Mouse (Mus musculus) hindbrain, postnatal 0 days (tissue): ENCODE data around the gene Gnaq. TPM values are rescaled to one million over a fixed set of nuclear protein-coding genes. Genes with fewer than 3 reads are reported as not detected.

ENCODE experiments used
- ATAC-seq: fragments of 200-750 bp; cut with Nextera tagmentation; 2 replicates; pipeline ENCODE4 v1.8.0; 2017; ENCODE audit warnings: mild to moderate bottlenecking, moderate TSS enrichment, moderate library complexity
- DNase-seq: peaks from one replicate; pipeline ENCODE4 v3.0.0-alpha.2; 2015; ENCODE audit warnings: low spot score
- H3K27ac ChIP-seq: fragments of 300-500 bp; sonication (generic); 2 replicates; pipeline ENCODE4 v1.5.1; 2014; ENCODE audit warnings: mild to moderate bottlenecking
- H3K27me3 ChIP-seq: fragments of 300-500 bp; sonication (generic); 2 replicates; pipeline ENCODE4 v1.6.1; 2014; ENCODE audit warnings: low read length, mixed read lengths; ENCODE audit not compliant: insufficient read depth
- H3K36me3 ChIP-seq: fragments of 300-500 bp; sonication (generic); 2 replicates; pipeline ENCODE4 v1.6.1; 2014; ENCODE audit warnings: low read length, mixed read lengths; ENCODE audit not compliant: insufficient read depth
- H3K4me1 ChIP-seq: fragments of 300-500 bp; sonication (generic); 2 replicates; pipeline ENCODE4 v1.6.1; 2014; ENCODE audit warnings: antibody characterized with exemption, low read length, mixed read lengths; ENCODE audit not compliant: insufficient read depth
- H3K4me2 ChIP-seq: fragments of 300-500 bp; sonication (generic); 2 replicates; pipeline ENCODE4 v1.6.1; 2014; ENCODE audit warnings: low read depth, mild to moderate bottlenecking, low read length, moderate library complexity, mixed read lengths
- H3K4me3 ChIP-seq: fragments of 300-500 bp; sonication (generic); 2 replicates; pipeline ENCODE4 v1.5.1; 2014; ENCODE audit warnings: low read length
- H3K9ac ChIP-seq: fragments of 300-500 bp; sonication (generic); replicated peaks from 2 replicates; pipeline ENCODE4 v1.6.1; 2014; ENCODE audit warnings: mild to moderate bottlenecking, low read length, moderate library complexity, mixed read lengths
- H3K9me3 ChIP-seq: fragments of 300-500 bp; sonication (generic); 2 replicates; pipeline ENCODE4 v1.6.1; 2016; ENCODE audit warnings: low read length, mixed read lengths
- CTCF ChIP-seq: IDR thresholded peaks from 2 replicates; pipeline ENCODE4 v1.5.1; 2016; ENCODE audit warnings: antibody characterized with exemption, control low read depth, low read depth
- WGBS: fragments of 180-500 bp; shearing (Covaris S2); extraction: QIAGEN DNeasy Blood & Tissue Kit; methylation state at CpG from one replicate; pipeline ENCODE4 v1.1.7; 2014; 5-methylcytosine and 5-hydroxymethylcytosine counted together
- polyA plus RNA-seq: library from polyadenylated mRNA; unstranded; fragments of >200 nt; fragmentation: Nextera tagmentation; extraction: Ambion mirVana; gene quantifications from 2 replicates; pipeline ENCODE4 v1.2.1, GENCODE M21; 2015
- total RNA-seq: library from RNA; depleted of rRNA; stranded (reverse); fragments of >200 nt; gene quantifications from 2 replicates; pipeline ENCODE4 v1.2.3, GENCODE M21; 2014

Gnaq gene
- total and polyA plus RNA-seq, 2 experiments from 2014 or later: 85.7 to 101 TPM

DNA sequence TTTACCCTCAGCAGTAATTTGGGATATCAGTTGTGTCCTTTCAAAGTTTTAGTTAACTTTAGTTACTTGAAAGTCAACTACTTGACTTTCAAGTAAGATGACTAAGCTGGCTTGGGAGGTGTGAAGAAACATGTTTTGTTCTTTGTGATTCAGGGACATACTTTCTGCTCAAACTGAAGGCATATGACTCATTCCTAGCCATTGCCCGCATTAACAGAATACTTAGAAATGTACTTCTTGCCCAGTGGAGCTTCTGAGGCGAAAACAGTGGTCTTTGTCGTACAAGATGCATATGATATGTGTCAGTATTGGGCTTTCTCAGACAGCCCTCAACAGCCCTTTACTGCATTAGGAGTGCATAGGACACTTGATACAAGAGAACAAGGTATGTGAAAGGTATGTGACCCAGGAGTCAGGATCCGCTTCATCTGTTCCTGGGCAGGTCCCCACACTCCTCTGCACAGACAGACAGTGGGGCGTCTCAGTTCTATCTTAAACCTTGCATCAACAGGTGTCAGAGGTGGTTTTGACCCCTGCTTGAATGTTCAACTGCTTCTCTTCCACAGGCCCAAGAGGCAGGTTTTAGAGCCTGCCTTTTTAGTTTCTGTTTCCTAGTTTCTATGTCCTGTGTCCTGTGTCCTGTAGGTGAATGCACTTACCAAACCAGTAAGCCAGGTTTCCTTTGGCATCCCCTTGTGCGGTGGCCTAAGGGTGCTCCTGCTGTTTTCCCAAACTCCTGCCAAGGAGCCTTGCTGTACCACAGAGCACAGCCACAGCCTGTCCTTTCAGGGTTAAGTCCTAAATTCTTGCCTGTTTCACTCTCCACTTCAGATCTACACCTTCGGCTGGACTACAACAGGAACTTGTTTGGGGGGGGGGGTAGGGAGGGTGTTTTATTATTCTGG, 72.4 kb downstream of the Gnaq start:
- no peak for TF ChIP-seq CTCF
- H3K27ac ChIP-seq: no peak overlapping the region
- 83% methylated on average over 7 of the region's 7 CpGs for WGBS
- H3K36me3 ChIP-seq: no peaks in the 10 kb centered on the region
- no peaks in the 10 kb centered on the region for H3K9me3 ChIP-seq
- no peak overlapping the region for H3K9ac ChIP-seq
- no peaks in the 10 kb centered on the region for H3K27me3 ChIP-seq
- no peak overlapping the region for H3K4me2 ChIP-seq
- DNase-seq (no peak), ATAC-seq (no peak)
- no peak overlapping the region for H3K4me3 ChIP-seq
- H3K4me1 ChIP-seq: no peaks in the 10 kb centered on the region

DNA sequence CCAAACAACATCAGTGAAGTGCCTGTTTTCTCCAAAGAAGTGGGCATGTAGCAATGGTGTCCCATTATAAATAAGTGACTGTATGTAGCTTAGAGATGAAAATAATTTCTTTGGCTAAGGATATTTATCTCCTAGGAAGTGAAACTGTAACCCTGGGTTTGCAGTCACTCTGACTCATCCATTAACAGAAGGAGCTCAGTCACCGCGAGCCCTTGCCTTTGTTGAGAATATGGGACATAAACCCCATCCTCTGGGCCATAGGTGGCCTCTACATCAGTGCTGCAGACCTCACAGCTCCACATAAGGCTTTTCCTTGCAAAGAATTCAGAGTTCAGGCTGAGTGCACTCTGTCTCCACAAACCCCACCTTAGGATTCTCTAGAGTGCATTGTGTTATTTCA, 77.0 kb downstream of the Gnaq start:
- ATAC-seq (no peak), DNase-seq (no peak)
- Histone ChIP-seq H3K4me1 (peaks cover 2% of the 10 kb centered on the region; the same call in 1 of the 2 replicates), H3K4me2 (no peak overlapping the region), H3K9me3 (no peaks in the 10 kb centered on the region), H3K36me3 (no peaks in the 10 kb centered on the region), H3K4me3 (no peak overlapping the region), H3K27me3 (no peaks in the 10 kb centered on the region), H3K27ac (no peak overlapping the region), H3K9ac (no peak overlapping the region)
- WGBS: 95% methylated on average over 2 of the region's 2 CpGs
- no peak for TF ChIP-seq CTCF

DNA sequence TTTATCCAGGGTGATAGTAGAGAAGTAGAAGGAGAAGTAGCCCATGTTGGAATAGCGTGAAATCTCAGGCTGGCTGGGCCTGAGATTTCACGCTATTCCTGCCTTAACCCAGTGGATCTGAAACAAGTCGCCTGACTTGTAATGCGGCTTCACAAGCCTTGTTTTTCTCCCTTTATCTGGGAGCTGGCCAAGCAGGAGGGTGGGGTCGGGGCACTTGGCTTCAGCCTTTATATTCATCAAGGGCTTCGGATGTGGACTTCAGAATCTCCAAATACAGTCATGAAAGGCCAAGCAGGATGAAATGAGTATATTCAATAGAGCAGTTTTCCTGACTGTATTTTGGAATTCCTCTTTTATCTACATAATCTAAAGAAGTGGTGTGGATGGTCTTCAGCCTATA, 82.3 kb downstream of the Gnaq start:
- DNase-seq (peak; percentile 23), ATAC-seq (no peak)
- Histone ChIP-seq H3K27ac (peak overlapping the region; percentile 11; the same call in 1 of the 2 replicates), H3K9ac (no peak overlapping the region), H3K4me1 (peaks cover 11% of the 10 kb centered on the region), H3K9me3 (no peaks in the 10 kb centered on the region), H3K4me2 (no peak overlapping the region), H3K27me3 (no peaks in the 10 kb centered on the region), H3K36me3 (no peaks in the 10 kb centered on the region; the same call in 1 of the 2 replicates), H3K4me3 (no peak overlapping the region)
- WGBS: 36% methylated on average over 6 of the region's 6 CpGs
- TF ChIP-seq CTCF: no peak

DNA sequence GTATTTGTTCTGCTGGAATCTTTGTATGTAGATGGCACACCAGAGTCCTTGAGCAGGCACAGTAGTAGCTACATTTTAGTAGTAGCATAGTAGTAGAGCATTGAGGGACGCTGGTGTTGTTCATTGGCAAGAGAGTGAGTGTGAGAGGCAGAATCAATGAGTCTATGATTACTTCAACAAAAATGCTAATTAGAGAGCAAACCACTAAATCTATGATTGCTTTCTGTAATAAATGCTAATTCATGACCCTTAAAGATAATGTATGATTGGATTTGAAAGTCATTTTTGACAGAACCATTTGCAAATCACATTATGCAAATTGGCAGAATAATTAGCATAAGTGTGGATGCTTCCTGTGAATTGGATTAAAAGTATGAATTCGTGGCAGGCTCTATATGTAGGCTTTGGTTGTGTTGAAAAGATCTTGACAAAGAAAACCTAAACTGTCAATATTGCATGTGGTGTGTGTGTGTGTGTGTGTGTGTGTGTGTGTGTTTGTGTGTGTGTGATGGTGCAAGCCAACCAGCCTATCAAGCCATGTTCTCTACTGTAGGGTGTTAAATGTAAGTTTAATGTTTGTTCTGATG, 82.9 kb downstream of the Gnaq start:
- H3K9ac ChIP-seq: no peak overlapping the region

DNA sequence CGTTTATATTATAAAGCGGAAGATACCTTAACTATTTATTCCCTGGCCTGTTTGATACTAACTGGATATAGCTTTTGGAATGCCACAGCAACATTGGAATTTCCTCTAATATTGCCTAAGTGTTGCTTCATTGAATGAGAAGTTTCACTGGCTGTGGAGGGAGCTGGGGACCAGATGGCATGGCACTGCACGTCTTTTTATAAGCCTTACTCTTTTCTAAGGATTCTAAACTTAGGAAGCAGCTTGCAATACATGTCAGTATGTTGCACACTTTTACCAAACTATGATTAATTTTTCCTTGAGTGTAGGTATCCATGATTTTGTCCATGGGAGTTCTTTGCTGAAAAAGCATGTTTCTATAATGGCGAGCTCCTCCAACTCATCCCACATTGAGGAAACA, 87.3 kb downstream of the Gnaq start:
- TF ChIP-seq CTCF: no peak

More for the DNA sequence above, 82.9 kb downstream of the Gnaq start:
- Histone ChIP-seq H3K27ac (no peak overlapping the region), H3K4me1 (peaks cover 11% of the 10 kb centered on the region), H3K9me3 (no peaks in the 10 kb centered on the region), H3K36me3 (no peaks in the 10 kb centered on the region; the same call in 1 of the 2 replicates), H3K27me3 (no peaks in the 10 kb centered on the region), H3K4me2 (no peak overlapping the region), H3K4me3 (no peak overlapping the region)
- ATAC-seq (no peak), DNase-seq (no peak)
- 49% methylated on average over 2 of the region's 2 CpGs for WGBS
- TF ChIP-seq CTCF: no peak

DNA sequence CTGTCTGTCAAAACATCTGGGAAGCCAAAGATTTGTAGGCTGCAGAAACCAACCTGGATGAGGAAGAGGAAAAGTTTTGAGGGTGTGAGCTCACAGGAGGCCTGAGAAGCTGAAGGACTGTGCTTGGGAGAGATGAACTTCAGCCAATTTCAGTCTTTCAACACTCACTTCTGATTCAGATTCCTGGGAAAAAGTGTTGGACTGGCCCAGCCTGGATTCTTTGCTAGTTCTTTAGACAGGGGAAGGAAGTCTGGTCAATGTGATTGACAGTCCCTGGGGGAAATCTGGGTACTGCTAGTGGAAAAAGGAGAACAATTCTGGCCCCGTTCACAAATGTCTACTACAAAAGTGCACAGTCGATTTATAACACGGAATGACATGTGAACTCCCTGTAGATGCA, 89.9 kb downstream of the Gnaq start:
- DNase-seq (no peak), ATAC-seq (no peak)
- H3K9ac ChIP-seq: no peak overlapping the region
- no peak overlapping the region for H3K4me3 ChIP-seq
- H3K36me3 ChIP-seq: peaks cover 3% of the 10 kb centered on the region; the same call in 1 of the 2 replicates
- H3K9me3 ChIP-seq: no peaks in the 10 kb centered on the region
- 75% methylated on average over 3 of the region's 3 CpGs for WGBS
- H3K4me2 ChIP-seq: no peak overlapping the region
- TF ChIP-seq CTCF: no peak
- H3K4me1 ChIP-seq: no peaks in the 10 kb centered on the region; the same call in 1 of the 2 replicates
- no peaks in the 10 kb centered on the region for H3K27me3 ChIP-seq
- H3K27ac ChIP-seq: no peak overlapping the region

More for the DNA sequence above, 87.3 kb downstream of the Gnaq start:
- Histone ChIP-seq H3K9me3 (no peaks in the 10 kb centered on the region), H3K4me1 (peaks cover 5% of the 10 kb centered on the region; the same call in 1 of the 2 replicates), H3K27me3 (no peaks in the 10 kb centered on the region), H3K27ac (no peak overlapping the region), H3K4me3 (no peak overlapping the region), H3K4me2 (no peak overlapping the region), H3K36me3 (no peaks in the 10 kb centered on the region; the same call in 1 of the 2 replicates), H3K9ac (no peak overlapping the region)
- ATAC-seq (no peak), DNase-seq (no peak)
- 80% methylated on average over 4 of the region's 4 CpGs for WGBS

DNA sequence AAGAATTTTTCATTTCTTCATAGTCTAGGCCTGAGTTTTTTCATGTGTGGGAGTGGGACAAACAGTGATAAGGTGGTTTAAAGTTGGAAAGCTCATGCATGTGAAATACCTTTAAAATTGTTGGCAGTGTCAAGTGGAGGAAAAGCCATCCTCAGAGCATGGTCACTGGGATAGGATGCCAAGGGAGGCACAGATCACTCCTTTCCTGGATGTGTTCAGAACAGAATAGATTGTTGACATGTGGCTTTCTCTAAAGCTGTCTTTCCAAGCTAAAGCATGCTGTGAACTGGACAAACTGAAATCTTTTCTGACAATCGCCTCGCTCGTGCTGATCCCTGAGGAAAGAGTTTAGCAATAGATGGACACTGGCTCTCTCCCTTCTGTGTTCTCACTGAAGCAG, 90.5 kb downstream of the Gnaq start:
- Histone ChIP-seq H3K36me3 (peaks cover 3% of the 10 kb centered on the region; the same call in 1 of the 2 replicates), H3K27ac (no peak overlapping the region), H3K9ac (no peak overlapping the region), H3K4me2 (no peak overlapping the region), H3K4me1 (no peaks in the 10 kb centered on the region; the same call in 1 of the 2 replicates), H3K4me3 (no peak overlapping the region), H3K27me3 (no peaks in the 10 kb centered on the region), H3K9me3 (no peaks in the 10 kb centered on the region)
- no peak for ATAC-seq
- TF ChIP-seq CTCF: no peak
- DNase-seq: no peak
- whole genome bisulfite sequencing: 78% methylated on average over 3 of the region's 3 CpGs
